8 mouse cellular contexts compared by ENCODE assay signal in the genomic region with DNA sequence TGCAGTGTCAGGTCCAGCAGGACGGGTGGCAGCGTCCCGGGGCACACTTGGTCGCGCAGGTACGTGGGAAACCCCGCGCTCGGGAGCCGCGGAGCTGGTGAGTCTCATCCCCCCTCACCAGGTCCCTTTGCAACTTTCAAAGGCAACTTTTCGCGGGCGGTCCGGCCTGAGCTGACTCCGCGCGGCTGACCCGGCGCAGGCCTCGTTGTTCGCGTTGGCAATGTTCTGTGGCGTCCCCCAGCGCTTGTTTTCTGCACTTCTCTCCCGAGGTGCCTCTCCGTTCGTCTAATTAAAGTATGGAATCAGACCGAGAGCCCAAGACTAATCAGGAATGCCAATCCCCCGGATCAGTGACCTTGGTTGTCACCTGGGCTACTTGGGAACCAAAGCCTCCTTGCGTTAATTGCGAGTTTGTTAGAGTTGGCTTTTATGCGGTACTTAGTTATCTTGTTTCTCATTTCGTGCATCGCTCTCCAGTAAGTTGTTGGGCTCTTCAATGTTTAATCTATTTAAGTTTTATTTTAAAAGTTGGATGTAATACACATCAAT. TPM values are rescaled to one million over a fixed set of nuclear protein-coding genes. Genes with fewer than 3 reads are reported as not detected.
DNase-seq lines count a peak whose midpoint lies in the region; ATAC-seq lines count a peak whose summit lies in the region.

No protein-coding gene starts in this region.

- WGBS in forebrain, embryonic 16.5 days, result under 1% methylated on average over 35 of the region's 35 CpGs
- WGBS in hindbrain, embryonic 11.5 days, result 0% methylated on average over 35 of the region's 35 CpGs

- ATAC-seq in forebrain, embryonic 16.5 days, result peak; percentile 26
- peak; percentile 48 for ATAC-seq in hindbrain, embryonic 11.5 days (ENCODE audit: low FRiP score)

- H3K36me3 ChIP-seq in forebrain, embryonic 16.5 days (ENCODE audit: control insufficient read depth, insufficient read depth), result no peaks in the 10 kb centered on the region
- H3K36me3 ChIP-seq in hindbrain, embryonic 11.5 days (ENCODE audit: control insufficient read depth, insufficient read depth, low read length), result no peaks in the 10 kb centered on the region

- no peak overlapping the region for H3K27ac ChIP-seq in forebrain, embryonic 16.5 days (ENCODE audit: low read length)
- H3K27ac ChIP-seq in hindbrain, embryonic 11.5 days (ENCODE audit: low read depth, low read length), result 0 out of 2 replicates have a peak overlapping the region, but pooled peaks have one; percentile 31

- H3K4me3 ChIP-seq in forebrain, embryonic 16.5 days (replicated peaks; ENCODE audit: low read length), result peak overlapping the region; percentile 77
- peak overlapping the region; percentile 72 for H3K4me3 ChIP-seq in hindbrain, embryonic 11.5 days (ENCODE audit: low read depth, low read length)

- peak; percentile 15 to 34 for DNase-seq in urinary bladder, adult 18-20 months (ENCODE audit: low spot score in 2 of 2)
- DNase-seq in urinary bladder, postnatal 10 days (ENCODE audit: low spot score), result no peak
- peak; percentile 70 for DNase-seq in hindbrain, embryonic 11.5 days (ENCODE audit: low spot score)
- peak; percentile 21 to 33 for DNase-seq in layer of hippocampus, postnatal 14 days (ENCODE audit: low spot score in 2 of 2)
- DNase-seq in lung, postnatal 10 days, result peak; percentile 65
- peak; percentile 15 for DNase-seq in right cerebral cortex, adult 18-20 months
- no peak for DNase-seq in spleen, adult 12 weeks (ENCODE audit: low spot score)

- H3K4me2 ChIP-seq in forebrain, embryonic 16.5 days (ENCODE audit: low read length), result peak overlapping the region; percentile 99
- H3K4me2 ChIP-seq in hindbrain, embryonic 11.5 days (replicated peaks; ENCODE audit: low read depth, low read length), result peak overlapping the region; percentile 99

- H3K9me3 ChIP-seq in forebrain, embryonic 16.5 days (ENCODE audit: control insufficient read depth, low read length), result no peaks in the 10 kb centered on the region
- H3K9me3 ChIP-seq in hindbrain, embryonic 11.5 days (ENCODE audit: control insufficient read depth, low read length), result no peaks in the 10 kb centered on the region

- H3K9ac ChIP-seq in forebrain, embryonic 16.5 days (replicated peaks; ENCODE audit: low read depth, low read length), result peak overlapping the region; percentile 70
- peak overlapping the region; percentile 67 for H3K9ac ChIP-seq in hindbrain, embryonic 11.5 days (ENCODE audit: low read depth, low read length)

- H3K4me1 ChIP-seq in forebrain, embryonic 16.5 days (replicated peaks; ENCODE audit: control insufficient read depth, insufficient read depth, low read length), result peaks cover 17% of the 10 kb centered on the region
- no peaks in the 10 kb centered on the region for H3K4me1 ChIP-seq in hindbrain, embryonic 11.5 days (replicated peaks; ENCODE audit: control insufficient read depth, insufficient read depth, low read length)

- peaks cover 20% of the 10 kb centered on the region for H3K27me3 ChIP-seq in forebrain, embryonic 16.5 days (replicated peaks; ENCODE audit: control insufficient read depth, insufficient read depth, low read length)
- peaks cover 7% of the 10 kb centered on the region; the same call in 1 of the 2 replicates for H3K27me3 ChIP-seq in hindbrain, embryonic 11.5 days (ENCODE audit: control insufficient read depth, insufficient read depth, low read length)

RNA-seq across cellular contexts. Expression of gene Kank1, which starts 0.8 kb away (rescaled TPM):
- polyA plus RNA-seq in forebrain, embryonic 16.5 days (2015; fragmentation: Nextera tagmentation; extraction: Ambion mirVana), result 4.4 and 4.8 TPM in 2 replicates
- 11.5 and 12.0 TPM in 2 replicates for polyA plus RNA-seq in hindbrain, embryonic 11.5 days (2014; fragmentation: Nextera tagmentation; extraction: Ambion mirVana)
- total RNA-seq in layer of hippocampus, postnatal 14 days (2021), result 10 to 100 TPM; 42.7 to 45.0 TPM

Comparison
In these comparisons a context has a peak if more than half of its experiments do, and no peak if none do; other contexts are left out.
1. DNase-seq: peak in urinary bladder, adult 18-20 months (2 of 2), hindbrain, embryonic 11.5 days (single experiment), layer of hippocampus, postnatal 14 days (2 of 2), lung, postnatal 10 days (single experiment) and right cerebral cortex, adult 18-20 months (single experiment); none in urinary bladder, postnatal 10 days (single experiment) and spleen, adult 12 weeks (single experiment).